Mouse (Mus musculus) forebrain, embryonic 15.5 days (tissue): Measurements from ENCODE around the gene Ube2s. TPM values are rescaled to one million over a fixed set of nuclear protein-coding genes. Genes with fewer than 3 reads are reported as not detected.
A peak's percentile ranks its signal among the peaks of the same experiment; 100 is the strongest.

Source experiments
- ATAC-seq: fragments of 200-750 bp; cut with Nextera tagmentation; replicated peaks from 2 replicates; pipeline ENCODE4 v1.8.0; 2017; ENCODE audit warnings: mild to moderate bottlenecking, moderate TSS enrichment, moderate library complexity
- H3K27ac ChIP-seq: fragments of 300-500 bp; sonication (generic); replicated peaks from 2 replicates; pipeline ENCODE4 v1.5.1; 2015; ENCODE audit warnings: mild to moderate bottlenecking, inconsistent platforms
- H3K27me3 ChIP-seq: fragments of 300-500 bp; sonication (generic); 2 replicates; pipeline ENCODE4 v1.6.1; 2015; ENCODE audit warnings: inconsistent platforms
- H3K36me3 ChIP-seq: fragments of 300-500 bp; sonication (generic); 2 replicates; pipeline ENCODE4 v1.6.1; 2015; ENCODE audit warnings: mild to moderate bottlenecking, inconsistent platforms
- H3K4me1 ChIP-seq: fragments of 300-500 bp; sonication (generic); 2 replicates; pipeline ENCODE4 v1.6.1; 2015; ENCODE audit warnings: inconsistent platforms
- H3K4me2 ChIP-seq: fragments of 300-500 bp; sonication (generic); replicated peaks from 2 replicates; pipeline ENCODE4 v1.6.1; 2015; ENCODE audit warnings: mild to moderate bottlenecking, inconsistent platforms
- H3K4me3 ChIP-seq: fragments of 300-500 bp; sonication (generic); 2 replicates; pipeline ENCODE4 v1.5.1; 2015; ENCODE audit warnings: mild to moderate bottlenecking, inconsistent platforms
- H3K9ac ChIP-seq: fragments of 300-500 bp; sonication (generic); replicated peaks from 2 replicates; pipeline ENCODE4 v1.6.1; 2015; ENCODE audit warnings: mild to moderate bottlenecking, inconsistent platforms
- H3K9me3 ChIP-seq: fragments of 300-500 bp; sonication (generic); 2 replicates; pipeline ENCODE4 v1.6.1; 2016; ENCODE audit warnings: inconsistent platforms
- WGBS: fragments of 180-500 bp; shearing (Covaris S2); methylation state at CpG from one replicate; pipeline ENCODE4 v1.1.7; 2015; ENCODE audit warnings: mixed read lengths; 5-methylcytosine and 5-hydroxymethylcytosine counted together
- polyA plus RNA-seq: library from polyadenylated mRNA; unstranded; fragments of >200 nt; fragmentation: Nextera tagmentation; extraction: Ambion mirVana; gene quantifications from 2 replicates; pipeline ENCODE4 v1.2.1, GENCODE M21; 2015

The Ube2s gene
- polyA plus RNA-seq, 1 experiment from 2014 or later, result 363 TPM

DNA sequence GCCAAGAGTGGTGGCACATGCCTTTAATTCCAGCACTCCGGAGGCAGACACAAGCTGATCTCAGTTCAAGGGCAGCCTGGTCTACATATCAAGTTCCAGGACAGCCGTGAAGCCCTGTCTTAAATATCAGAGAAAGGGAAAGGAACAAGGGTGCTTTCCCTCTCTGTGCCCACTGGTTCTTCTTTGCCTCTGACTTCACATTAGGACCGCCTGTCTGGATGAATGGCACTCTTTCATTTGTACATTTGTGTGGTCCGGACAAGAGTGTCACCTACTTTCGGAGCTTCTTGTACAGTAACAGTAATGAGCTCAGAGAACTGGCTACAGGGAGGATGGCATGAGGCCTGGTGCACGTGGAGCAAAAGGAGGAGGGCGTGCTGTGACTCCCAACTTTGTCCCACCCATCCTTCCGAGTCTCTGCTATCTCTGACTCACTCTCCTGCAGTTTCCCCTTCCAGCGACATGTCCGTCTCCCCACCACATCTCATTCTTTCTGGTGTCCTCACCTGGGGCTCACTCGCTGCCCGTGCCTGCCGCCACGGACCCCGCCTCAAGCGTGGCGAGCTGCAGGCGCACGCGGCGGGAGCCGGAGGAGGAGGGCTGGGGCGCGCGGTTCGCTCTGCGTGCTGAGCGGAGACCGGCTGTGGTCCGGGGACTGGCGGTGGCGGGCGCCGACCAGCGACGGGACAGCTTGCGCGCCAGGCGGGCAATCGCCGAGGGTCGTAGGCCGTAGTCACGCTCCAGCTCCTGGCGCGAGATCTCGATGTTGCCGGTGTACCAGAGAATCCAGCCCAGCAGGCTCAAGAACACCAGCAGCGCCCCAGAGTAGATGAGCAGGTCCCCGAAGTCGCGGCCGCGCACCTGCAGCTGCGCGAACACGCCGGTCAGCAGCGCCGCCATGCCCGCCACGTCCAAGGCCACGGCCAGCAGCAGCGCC lies 23.6 kb downstream of the Ube2s start:
- Histone ChIP-seq H3K4me1 (peaks cover 24% of the 10 kb centered on the region), H3K36me3 (no peaks in the 10 kb centered on the region), H3K4me3 (peak overlapping the region; percentile 53), H3K9me3 (no peaks in the 10 kb centered on the region), H3K27ac (no peak overlapping the region), H3K27me3 (peaks cover 4% of the 10 kb centered on the region; the same call in 1 of the 2 replicates), H3K9ac (peak overlapping the region; percentile 71), H3K4me2 (peak overlapping the region; percentile 91)
- ATAC-seq, result peak; percentile 20; the same call in 1 of the 2 replicates
- WGBS, result under 1% methylated on average over 64 of the region's 64 CpGs

DNA sequence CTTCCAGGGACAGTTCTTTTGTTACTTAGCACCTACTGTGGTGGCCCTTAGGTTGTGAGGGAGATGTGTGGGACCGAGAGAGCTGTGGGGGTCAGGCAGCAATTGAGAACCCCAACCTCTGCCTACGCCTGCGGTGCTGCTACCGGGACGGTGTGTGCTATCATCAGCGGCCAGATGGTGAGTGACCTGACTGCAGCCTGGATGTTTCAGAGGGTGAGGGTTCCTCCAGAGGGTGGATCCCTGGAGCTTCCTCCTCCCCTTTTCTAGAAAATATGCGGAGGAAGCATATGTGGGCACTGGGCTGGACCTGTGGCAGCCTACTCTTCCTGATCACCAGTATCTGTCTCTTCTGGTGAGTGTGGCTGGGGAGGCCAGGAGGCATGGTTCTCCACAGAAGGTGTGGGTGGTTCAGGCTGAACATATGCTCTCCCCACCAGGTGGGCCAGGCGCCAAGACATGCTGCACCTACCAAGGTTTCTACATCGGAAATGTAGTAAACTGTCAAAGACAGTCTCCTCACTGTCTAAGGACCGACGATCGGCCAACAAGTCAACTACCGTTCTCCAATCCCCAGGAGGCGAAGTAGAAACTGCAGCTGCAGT lies 28.6 kb downstream of the Ube2s start:
- H3K36me3 ChIP-seq, result no peaks in the 10 kb centered on the region
- peaks cover 21% of the 10 kb centered on the region for H3K27me3 ChIP-seq
- no peaks in the 10 kb centered on the region for H3K9me3 ChIP-seq
- no peak overlapping the region for H3K4me2 ChIP-seq
- H3K4me1 ChIP-seq, result peaks cover 6% of the 10 kb centered on the region
- 86% methylated on average over 14 of the region's 14 CpGs for WGBS
- H3K9ac ChIP-seq, result no peak overlapping the region
- H3K27ac ChIP-seq, result no peak overlapping the region
- H3K4me3 ChIP-seq, result no peak overlapping the region
- no peak for ATAC-seq

DNA sequence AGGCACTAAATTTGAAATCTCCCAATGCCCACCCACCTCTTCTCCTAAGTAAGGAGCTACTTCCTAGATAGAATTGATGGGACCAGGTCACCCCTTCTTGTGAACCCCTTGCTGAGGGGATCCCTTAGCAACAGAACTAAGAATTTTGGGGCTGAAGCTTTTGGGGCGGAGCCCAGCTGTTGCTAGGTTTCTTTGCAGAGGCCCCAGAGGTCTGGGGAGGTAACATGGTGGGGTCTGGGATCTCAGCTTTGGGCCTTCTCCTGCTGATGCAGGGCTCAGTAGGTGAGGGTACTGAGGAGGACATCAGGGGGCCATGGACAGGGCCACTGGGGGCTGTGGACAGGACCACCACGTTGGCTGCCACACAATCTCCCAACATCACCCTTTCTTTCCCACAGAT lies 29.6 kb downstream of the Ube2s start, which contains the start of the genes Il11 and Tmem190:
Gene Il11 (minus strand): TSS at position 101 of the 400 bp plus-strand sequence.
Gene Tmem190 (plus strand): TSS at position 179 of the 400 bp plus-strand sequence.
- Histone ChIP-seq H3K27ac (no peak within 1 kb of the TSS), H3K36me3 (no peaks in the 10 kb centered on the region), H3K4me3 (no peak within 1 kb of the TSS), H3K9me3 (no peaks in the 10 kb centered on the region), H3K4me2 (no peak within 1 kb of the TSS), H3K27me3 (peaks cover 31% of the 10 kb centered on the region), H3K9ac (no peak within 1 kb of the TSS), H3K4me1 (no peaks in the 10 kb centered on the region)
- no peak for ATAC-seq
- WGBS, result 73% methylated on average over 2 of the region's 2 CpGs

DNA sequence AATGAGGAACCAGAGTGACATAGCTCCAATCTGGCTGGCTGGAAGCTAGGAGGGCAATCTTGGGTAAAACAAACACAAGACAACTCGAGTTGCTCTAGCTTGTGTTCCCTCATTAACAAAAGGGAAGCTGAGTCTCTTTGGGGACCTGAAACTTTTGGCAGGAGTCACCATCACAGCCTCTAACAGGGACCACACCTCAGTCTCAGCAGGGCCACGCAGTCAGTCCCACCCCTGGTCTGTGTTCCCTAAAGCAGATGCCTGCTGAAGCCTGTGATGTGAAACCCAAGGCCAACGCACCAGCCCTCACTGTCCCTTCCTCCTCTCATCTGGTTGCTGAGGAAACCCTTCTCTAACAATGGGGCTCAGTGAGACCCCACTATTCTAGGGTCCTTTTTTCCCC lies 30.3 kb downstream of the Ube2s start:
- H3K9me3 ChIP-seq, result no peaks in the 10 kb centered on the region
- no peaks in the 10 kb centered on the region for H3K36me3 ChIP-seq
- H3K4me2 ChIP-seq, result no peak overlapping the region
- H3K4me3 ChIP-seq, result no peak overlapping the region
- ATAC-seq, result no peak
- no peak overlapping the region for H3K9ac ChIP-seq
- 57% methylated on average over 3 of the region's 3 CpGs for WGBS
- H3K27me3 ChIP-seq, result peaks cover 33% of the 10 kb centered on the region
- H3K27ac ChIP-seq, result no peak overlapping the region
- peaks cover 4% of the 10 kb centered on the region for H3K4me1 ChIP-seq

DNA sequence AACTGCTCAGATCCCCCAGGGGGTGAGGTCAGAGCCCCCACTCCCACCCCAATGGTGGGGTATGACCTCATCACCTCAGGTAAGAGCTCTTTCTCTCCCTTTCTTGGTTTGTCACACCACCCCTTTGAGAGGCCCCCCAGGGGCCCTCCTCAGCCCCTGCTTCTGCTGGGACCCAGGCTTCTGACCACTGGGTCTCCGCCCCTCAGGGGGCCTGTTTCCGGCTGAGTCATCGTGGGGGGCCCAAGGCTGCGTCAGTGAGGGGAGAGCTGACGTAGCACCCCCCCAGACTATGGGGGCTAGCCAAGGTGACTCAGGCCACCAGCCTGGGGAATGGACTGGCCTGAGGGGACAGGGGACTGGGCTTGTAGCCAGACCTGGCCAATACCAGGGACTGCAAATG lies 32.5 kb downstream of the Ube2s start:
- peaks cover 9% of the 10 kb centered on the region for H3K4me1 ChIP-seq
- H3K9ac ChIP-seq, result no peak overlapping the region
- H3K4me3 ChIP-seq, result no peak overlapping the region
- no peak overlapping the region for H3K27ac ChIP-seq
- H3K27me3 ChIP-seq, result peaks cover 55% of the 10 kb centered on the region
- no peak for ATAC-seq
- no peaks in the 10 kb centered on the region for H3K36me3 ChIP-seq
- H3K9me3 ChIP-seq, result no peaks in the 10 kb centered on the region
- H3K4me2 ChIP-seq, result no peak overlapping the region
- WGBS, result 40% methylated on average over 5 of the region's 5 CpGs

DNA sequence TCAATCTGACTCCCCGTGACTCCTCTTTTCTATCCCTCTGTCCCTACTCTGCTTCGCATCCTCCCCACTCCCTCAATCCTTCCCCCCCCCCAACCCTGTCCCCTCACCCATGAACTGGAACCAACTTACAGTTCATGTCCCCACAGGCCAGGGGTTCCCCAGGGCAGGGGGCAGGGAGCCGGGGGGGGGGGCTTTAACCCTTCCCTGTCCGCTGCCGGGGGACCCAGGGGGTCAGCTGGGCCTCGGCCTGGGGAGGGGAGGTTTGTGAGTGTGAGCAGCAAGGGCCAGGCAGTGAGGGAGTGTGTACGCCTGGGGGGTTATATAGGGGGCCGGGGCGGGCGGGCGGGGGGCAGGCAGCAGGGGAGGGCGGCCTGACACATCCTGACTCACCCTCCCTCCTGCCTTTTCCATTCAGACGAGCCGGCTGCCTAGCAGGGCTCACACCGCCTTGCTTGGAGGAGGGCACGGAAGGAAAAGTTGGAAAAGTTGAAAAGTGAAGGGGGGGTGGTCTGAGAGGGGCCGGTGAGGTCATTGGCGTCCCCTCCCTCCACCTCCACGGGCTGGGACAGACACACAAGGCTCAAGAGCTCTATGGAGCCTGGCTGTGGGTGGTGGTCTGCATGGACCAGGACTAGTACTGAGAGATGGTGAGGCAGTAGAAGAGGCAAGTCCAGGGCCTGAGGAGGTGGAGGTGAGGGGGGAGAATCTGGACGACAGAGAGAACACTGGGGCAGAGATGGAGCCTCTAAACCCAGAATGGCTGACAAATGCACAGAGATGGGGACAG lies 34.3 kb downstream of the Ube2s start:
- no peak overlapping the region for H3K4me2 ChIP-seq
- peaks cover 9% of the 10 kb centered on the region for H3K4me1 ChIP-seq
- no peaks in the 10 kb centered on the region for H3K9me3 ChIP-seq
- H3K36me3 ChIP-seq, result no peaks in the 10 kb centered on the region
- no peak overlapping the region for H3K9ac ChIP-seq
- no peak overlapping the region for H3K4me3 ChIP-seq
- H3K27me3 ChIP-seq, result peaks cover 65% of the 10 kb centered on the region
- WGBS, result 3% methylated on average over 16 of the region's 20 CpGs
- no peak; the same call in 1 of the 2 replicates for ATAC-seq
- no peak overlapping the region for H3K27ac ChIP-seq

DNA sequence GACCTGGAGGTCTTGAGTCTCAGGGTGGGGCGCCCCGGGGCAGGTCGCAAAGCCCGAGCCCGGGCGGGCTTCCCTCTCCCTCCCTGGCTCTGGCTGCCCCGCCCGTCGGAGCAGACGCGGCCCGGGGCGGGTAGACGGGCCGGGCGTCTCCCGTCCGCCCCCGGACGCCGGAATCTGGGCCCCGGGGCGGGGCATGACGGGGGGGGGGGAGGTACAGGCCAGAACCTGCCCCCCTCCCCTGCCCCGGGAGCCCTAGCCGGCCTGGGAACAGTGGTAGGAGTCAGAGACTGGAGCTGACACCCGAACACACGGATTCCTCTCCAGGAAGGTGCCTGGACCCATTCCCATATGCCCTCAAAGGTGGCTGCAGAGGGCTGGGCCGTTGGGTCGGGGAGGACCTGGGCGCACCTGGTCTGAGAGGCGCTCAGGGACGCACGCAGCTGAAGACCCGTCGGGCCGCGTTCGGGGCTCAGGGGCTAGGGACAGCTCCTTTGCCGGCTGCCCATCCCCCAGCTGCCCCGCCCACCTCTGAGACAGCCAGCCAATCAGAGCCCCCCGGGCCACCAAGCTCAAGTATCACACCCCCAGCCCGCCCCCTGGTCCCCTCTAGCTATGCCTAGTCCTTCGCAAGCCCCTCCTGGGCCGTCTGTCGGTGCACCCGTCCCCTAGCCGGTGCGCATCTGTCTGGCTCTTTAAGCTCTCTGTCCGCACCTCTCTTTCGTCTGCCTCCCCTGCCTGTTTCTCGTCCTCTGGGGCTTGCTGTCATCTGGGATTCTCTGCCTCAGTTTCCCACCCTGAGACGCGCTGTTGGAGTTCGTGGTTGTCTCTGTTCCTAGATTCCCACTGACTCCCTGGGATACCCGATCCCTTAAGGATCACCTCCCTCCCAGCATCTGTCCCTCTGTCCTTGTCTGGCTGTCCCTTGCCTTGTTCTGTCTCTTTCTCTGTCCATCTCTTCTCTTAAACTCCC lies 35.2 kb downstream of the Ube2s start:
- Histone ChIP-seq H3K9ac (peak overlapping the region; percentile 35; the same call in 1 of the 2 replicates), H3K4me2 (peak overlapping the region; percentile 43), H3K4me1 (peaks cover 9% of the 10 kb centered on the region), H3K27me3 (peaks cover 65% of the 10 kb centered on the region), H3K27ac (no peak overlapping the region), H3K4me3 (peak overlapping the region; percentile 39), H3K9me3 (no peaks in the 10 kb centered on the region), H3K36me3 (no peaks in the 10 kb centered on the region)
- ATAC-seq, result peak; percentile 80
- WGBS, result under 1% methylated on average over 43 of the region's 56 CpGs

DNA sequence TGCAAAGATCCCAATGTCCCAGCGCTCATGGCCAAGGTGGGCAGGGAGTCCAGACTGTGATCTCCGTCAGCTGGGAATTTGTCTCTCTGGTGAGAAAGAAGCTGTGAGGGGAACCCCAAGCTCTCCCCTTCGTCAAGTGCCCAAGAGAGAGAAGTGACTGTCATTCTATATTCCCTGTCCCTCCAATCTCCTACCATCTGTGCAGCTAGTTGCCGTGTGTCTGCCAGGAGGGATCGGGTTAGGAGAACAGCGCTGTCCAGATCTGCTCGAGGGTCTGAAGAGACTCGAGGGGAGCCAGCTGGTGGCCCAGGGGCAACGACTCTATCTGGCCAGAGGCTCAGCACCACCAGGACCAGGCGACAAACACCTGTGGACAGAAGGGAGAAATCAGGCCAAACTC lies 36.3 kb downstream of the Ube2s start:
- Histone ChIP-seq H3K27me3 (peaks cover 65% of the 10 kb centered on the region), H3K27ac (no peak overlapping the region), H3K4me2 (no peak overlapping the region), H3K36me3 (no peaks in the 10 kb centered on the region), H3K9me3 (no peaks in the 10 kb centered on the region), H3K4me1 (peaks cover 9% of the 10 kb centered on the region), H3K4me3 (no peak overlapping the region), H3K9ac (no peak overlapping the region)
- ATAC-seq, result no peak
- WGBS, result 57% methylated on average over 10 of the region's 10 CpGs

DNA sequence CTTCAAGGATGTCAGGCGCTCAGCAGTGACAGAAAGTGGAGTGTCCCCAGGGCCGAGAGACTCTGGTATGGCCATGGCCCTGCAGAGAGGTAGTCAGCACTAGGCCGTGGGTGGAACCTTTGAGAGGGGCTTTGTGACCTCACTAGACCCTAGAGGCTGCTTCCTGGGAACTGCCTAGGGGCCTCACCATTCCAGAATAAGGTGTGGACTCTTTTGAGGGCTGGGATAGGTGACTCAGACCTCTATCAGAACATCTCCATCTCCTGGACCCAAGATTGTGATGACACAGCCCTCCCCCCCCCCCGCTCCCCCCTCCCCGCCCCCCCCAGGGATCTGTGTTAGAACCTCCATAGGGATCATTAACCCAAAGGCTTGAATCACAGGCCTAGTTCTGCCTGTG lies 41.2 kb downstream of the Ube2s start, which contains the start of gene Fam71e2:
Gene Fam71e2 (minus strand): TSS at position 101 of the 400 bp plus-strand sequence.
- peaks cover 23% of the 10 kb centered on the region for H3K27me3 ChIP-seq
- H3K36me3 ChIP-seq, result no peaks in the 10 kb centered on the region
- 83% methylated on average over 4 of the region's 5 CpGs for WGBS
- H3K9ac ChIP-seq, result no peak within 1 kb of the TSS
- no peaks in the 10 kb centered on the region for H3K9me3 ChIP-seq
- ATAC-seq, result no peak
- H3K27ac ChIP-seq, result no peak within 1 kb of the TSS
- H3K4me1 ChIP-seq, result no peaks in the 10 kb centered on the region
- no peak within 1 kb of the TSS for H3K4me3 ChIP-seq
- no peak within 1 kb of the TSS for H3K4me2 ChIP-seq

DNA sequence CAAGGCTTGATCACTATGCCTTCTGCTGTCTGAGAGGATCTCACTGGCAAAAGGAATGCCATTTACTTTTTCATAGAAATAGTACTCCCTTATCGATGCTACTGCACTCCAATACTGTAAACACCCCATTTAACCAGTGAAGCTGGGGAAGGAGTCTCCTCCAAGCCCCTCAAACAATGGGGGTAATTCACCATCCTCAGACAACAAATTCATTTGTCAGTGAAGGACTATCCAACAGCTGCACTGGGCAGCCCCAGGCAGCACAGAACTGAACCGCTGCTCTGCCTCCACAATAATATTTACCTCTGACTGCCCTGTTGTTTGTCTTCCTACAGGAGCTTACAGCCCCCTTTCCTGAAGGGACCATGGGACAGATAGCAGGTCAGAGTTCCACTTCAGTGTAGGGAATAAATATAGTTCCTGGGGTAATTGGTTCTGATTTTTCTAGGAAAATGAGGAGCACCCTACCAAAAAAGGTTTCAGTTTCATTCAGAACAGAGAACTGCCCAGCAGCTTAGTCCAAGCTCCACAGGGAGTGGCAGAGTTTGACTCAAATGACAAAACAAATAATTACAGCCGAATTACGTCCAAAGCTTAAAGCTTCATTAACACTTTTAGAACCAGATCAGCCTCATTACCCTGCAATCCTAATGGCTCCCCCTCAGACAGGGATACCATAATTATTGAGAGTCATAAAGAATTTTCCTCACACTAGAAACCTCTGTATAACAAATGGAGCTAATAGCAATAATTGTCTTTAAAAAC lies 47.3 kb downstream of the Ube2s start:
- no peak for ATAC-seq
- Histone ChIP-seq H3K36me3 (no peaks in the 10 kb centered on the region), H3K4me2 (no peak overlapping the region), H3K9ac (no peak overlapping the region), H3K27ac (no peak overlapping the region), H3K4me1 (peaks cover 12% of the 10 kb centered on the region; the same call in 1 of the 2 replicates), H3K27me3 (no peaks in the 10 kb centered on the region), H3K9me3 (no peaks in the 10 kb centered on the region), H3K4me3 (no peak overlapping the region)
- 4% methylated on average over 4 of the region's 4 CpGs for WGBS
